Mouse (Mus musculus) myocyte (in vitro differentiated cells): ENCODE measurements around the gene Ghdc. TPM values are rescaled to one million over a fixed set of nuclear protein-coding genes. Genes with fewer than 3 reads are reported as not detected.

ENCODE experiments used
- H3K27me3 ChIP-seq: one replicate; pipeline ENCODE4 v1.6.1; 2011; ENCODE audit not compliant: control insufficient read depth, insufficient read depth, insufficient read length
- H3K36me3 ChIP-seq: one replicate; pipeline ENCODE4 v1.6.1; 2011; ENCODE audit not compliant: control insufficient read depth, insufficient read depth
- H3K4me2 ChIP-seq: one replicate; pipeline ENCODE4 v1.6.1; 2011; ENCODE audit warnings: low read depth, control low read depth
- H3K4me3 ChIP-seq: one replicate; pipeline ENCODE4 v1.5.1; 2011; ENCODE audit warnings: mild to moderate bottlenecking, control low read depth, moderate library complexity
- H3K79me2 ChIP-seq: one replicate; pipeline ENCODE4 v1.6.1; 2011; ENCODE audit not compliant: control insufficient read depth, insufficient read depth
- H3ac ChIP-seq: one replicate; pipeline ENCODE4 v1.6.1; 2011; ENCODE audit not compliant: control insufficient read depth, insufficient read length
- CEBPB ChIP-seq: IDR thresholded peaks from 2 replicates; pipeline ENCODE4 v1.6.1; 2011; ENCODE audit warnings: mild to moderate bottlenecking, moderate library complexity; ENCODE audit not compliant: poor library complexity, insufficient read depth, severe bottlenecking
- E2F4 ChIP-seq: IDR thresholded peaks from one replicate; pipeline ENCODE4 v1.6.1; 2011; ENCODE audit warnings: mild to moderate bottlenecking, control low read depth, moderate library complexity; ENCODE audit not compliant: insufficient read depth
- MAX ChIP-seq: IDR thresholded peaks from one replicate; pipeline ENCODE4 v1.6.1; 2011; ENCODE audit warnings: low read depth, mild to moderate bottlenecking, control low read depth
- MYOD1 ChIP-seq, 3 experiments: IDR thresholded peaks; one replicate each; pipeline ENCODE4 v1.6.1; 2011; ENCODE audit warnings: control low read depth in 2 of 3, low read depth in 2 of 3, mild to moderate bottlenecking in 2 of 3, moderate library complexity in 1 of 3; ENCODE audit not compliant: insufficient read length in 2 of 3, control insufficient read depth in 1 of 3
- MYOG ChIP-seq, 3 experiments: IDR thresholded peaks; one replicate each; pipeline ENCODE4 v1.6.1; 2011; ENCODE audit warnings: control low read depth in 2 of 3, low read depth in 2 of 3, mild to moderate bottlenecking in 2 of 3; ENCODE audit not compliant: insufficient read length in 2 of 3, control insufficient read depth in 1 of 3, insufficient read depth in 1 of 3
- POLR2A ChIP-seq: IDR thresholded peaks from one replicate; pipeline ENCODE4 v1.6.1; 2011; ENCODE audit warnings: low read depth, mild to moderate bottlenecking, control low read depth, moderate library complexity; ENCODE audit not compliant: insufficient read length
- POLR2AphosphoS2 ChIP-seq: IDR thresholded peaks from one replicate; pipeline ENCODE4 v1.6.1; 2011; ENCODE audit warnings: low read depth, control low read depth; ENCODE audit not compliant: insufficient read length
- REST ChIP-seq: IDR thresholded peaks from one replicate; pipeline ENCODE4 v1.6.1; 2011; ENCODE audit warnings: mild to moderate bottlenecking, control low read depth, moderate library complexity; ENCODE audit not compliant: insufficient read depth, insufficient read length
- SRF ChIP-seq: IDR thresholded peaks from one replicate; pipeline ENCODE4 v1.6.1; 2011; ENCODE audit warnings: low read depth; ENCODE audit not compliant: control insufficient read depth, insufficient read length
- TCF12 ChIP-seq: IDR thresholded peaks from one replicate; pipeline ENCODE4 v1.6.1; 2011; ENCODE audit warnings: mild to moderate bottlenecking, control low read depth; ENCODE audit not compliant: poor library complexity, insufficient read depth, severe bottlenecking
- TCF3 ChIP-seq: IDR thresholded peaks from one replicate; pipeline ENCODE4 v1.6.1; 2011; ENCODE audit warnings: low read depth, control low read depth; ENCODE audit not compliant: insufficient read length
- USF1 ChIP-seq: IDR thresholded peaks from one replicate; pipeline ENCODE4 v1.6.1; 2011; ENCODE audit warnings: low read depth, mild to moderate bottlenecking, control low read depth, moderate library complexity
- polyA plus RNA-seq: library from polyadenylated mRNA; unstranded; fragments of >200 nt; fragmentation: generic; extraction: Trizol; gene quantifications from one replicate; pipeline ENCODE4 v1.2.1, GENCODE M21; 2012; ENCODE audit warnings: missing spikeins

Gene Ghdc
- polyA plus RNA-seq, 1 experiment = 10.4 TPM

- no peaks in the 10 kb centered on the region for H3K79me2 ChIP-seq
- TF ChIP-seq MYOD1 (IDR thresholded peaks at IDR 0.05; ENCODE audit: control insufficient read depth in 1 of 3, insufficient read length in 2 of 3, low read depth in 2 of 3) = no peak
- no peak for TF ChIP-seq MAX
- H3K4me2 ChIP-seq = no peak overlapping the region
- H3K27me3 ChIP-seq = no peaks in the 10 kb centered on the region
- H3ac ChIP-seq = no peak overlapping the region
- no peaks in the 10 kb centered on the region for H3K36me3 ChIP-seq
- no peak overlapping the region for H3K4me3 ChIP-seq
Observed at GRCm38 (mm10) chr11:100817311-100817710, 46.6 kb upstream of the Ghdc start.

- H3K79me2 ChIP-seq = no peaks in the 10 kb centered on the region
- no peaks in the 10 kb centered on the region for H3K27me3 ChIP-seq
- TF ChIP-seq MAX (no peak), REST (no peak), CEBPB (no peak), E2F4 (no peak), POLR2AphosphoS2 (no peak), MYOD1 (IDR thresholded peaks at IDR 0.05; ENCODE audit: control insufficient read depth in 1 of 3, insufficient read length in 2 of 3, low read depth in 2 of 3) (no peak), TCF3 (no peak), USF1 (no peak), TCF12 (no peak), SRF (no peak), MYOG (IDR thresholded peaks at IDR 0.05; ENCODE audit: control insufficient read depth in 1 of 3, insufficient read depth in 1 of 3, insufficient read length in 2 of 3, low read depth in 2 of 3) (no peak), POLR2A (no peak)
- no peak overlapping the region for H3K4me2 ChIP-seq
- no peaks in the 10 kb centered on the region for H3K36me3 ChIP-seq
- H3K4me3 ChIP-seq = no peak overlapping the region
- no peak overlapping the region for H3ac ChIP-seq
Observed at GRCm38 (mm10) chr11:100816801-100817200, 46.0 kb upstream of the Ghdc start.

- H3K36me3 ChIP-seq = no peaks in the 10 kb centered on the region
- H3ac ChIP-seq = no peak overlapping the region
- H3K4me3 ChIP-seq = no peak overlapping the region
- H3K4me2 ChIP-seq = no peak overlapping the region
- no peaks in the 10 kb centered on the region for H3K79me2 ChIP-seq
- no peak for TF ChIP-seq MYOG (IDR thresholded peaks at IDR 0.05; ENCODE audit: control insufficient read depth in 1 of 3, insufficient read depth in 1 of 3, insufficient read length in 2 of 3, low read depth in 2 of 3)
- H3K27me3 ChIP-seq = no peaks in the 10 kb centered on the region
Observed at GRCm38 (mm10) chr11:100816342-100816741, 45.6 kb upstream of the Ghdc start.

- Histone ChIP-seq H3K4me3 (no peak overlapping the region), H3K4me2 (peak overlapping the region; percentile 28)
- no peak for TF ChIP-seq USF1
- TF ChIP-seq POLR2AphosphoS2 = no peak
- TF ChIP-seq TCF3 = no peak
- TF ChIP-seq MYOD1 (IDR thresholded peaks at IDR 0.05; ENCODE audit: control insufficient read depth in 1 of 3, insufficient read length in 2 of 3, low read depth in 2 of 3) = no peak
- no peak for TF ChIP-seq REST
- TF ChIP-seq MYOG (IDR thresholded peaks at IDR 0.05; ENCODE audit: control insufficient read depth in 1 of 3, insufficient read depth in 1 of 3, insufficient read length in 2 of 3, low read depth in 2 of 3) = no peak
- no peak for TF ChIP-seq TCF12
- TF ChIP-seq POLR2A = no peak
- TF ChIP-seq SRF = no peak
- no peak for TF ChIP-seq CEBPB
- no peak for TF ChIP-seq MAX
- no peak for TF ChIP-seq E2F4
Observed at GRCm38 (mm10) chr11:100814498-100814897, 43.7 kb upstream of the Ghdc start.

DNA sequence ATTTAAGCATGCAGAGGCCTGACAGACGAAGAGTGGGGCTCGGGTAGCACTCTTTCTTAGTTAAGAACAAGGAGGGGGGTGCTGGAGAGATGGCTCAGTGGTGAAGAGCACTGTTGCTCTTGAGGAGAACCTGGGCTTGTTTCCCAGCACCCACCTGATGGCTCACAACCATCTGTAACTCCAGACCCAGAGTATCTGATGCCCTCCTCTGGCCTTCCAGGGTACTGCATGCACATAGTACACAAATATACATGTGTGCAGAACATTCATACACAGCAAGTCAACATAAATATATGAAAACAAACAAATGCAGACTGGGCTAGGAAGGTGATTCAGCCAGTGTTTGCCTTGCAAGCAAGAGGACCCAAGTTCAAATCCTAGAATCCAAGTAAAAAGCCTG, 40.4 kb upstream of the Ghdc start:
- H3K4me2 ChIP-seq = no peak overlapping the region
- no peaks in the 10 kb centered on the region for H3K79me2 ChIP-seq
- TF ChIP-seq TCF3 (no peak), CEBPB (no peak), SRF (no peak), MAX (no peak), MYOD1 (IDR thresholded peaks at IDR 0.05; ENCODE audit: control insufficient read depth in 1 of 3, insufficient read length in 2 of 3, low read depth in 2 of 3) (no peak), USF1 (no peak), MYOG (IDR thresholded peaks at IDR 0.05; ENCODE audit: control insufficient read depth in 1 of 3, insufficient read depth in 1 of 3, insufficient read length in 2 of 3, low read depth in 2 of 3) (no peak), POLR2A (no peak), TCF12 (no peak), POLR2AphosphoS2 (no peak), E2F4 (no peak), REST (no peak)
- H3K4me3 ChIP-seq = no peak overlapping the region
- no peaks in the 10 kb centered on the region for H3K27me3 ChIP-seq
- no peak overlapping the region for H3ac ChIP-seq
- no peaks in the 10 kb centered on the region for H3K36me3 ChIP-seq

More at GRCm38 (mm10) chr11:100814498-100814897, 43.7 kb upstream of the Ghdc start:
- Histone ChIP-seq H3K27me3 (no peaks in the 10 kb centered on the region), H3K79me2 (no peaks in the 10 kb centered on the region), H3K36me3 (no peaks in the 10 kb centered on the region), H3ac (no peak overlapping the region)

GRCm38 (mm10) chr11:100810516-100810915, 39.8 kb upstream of the Ghdc start:
- no peaks in the 10 kb centered on the region for H3K79me2 ChIP-seq
- H3K27me3 ChIP-seq = no peaks in the 10 kb centered on the region
- no peaks in the 10 kb centered on the region for H3K36me3 ChIP-seq
- TF ChIP-seq MYOG (IDR thresholded peaks at IDR 0.05; ENCODE audit: control insufficient read depth in 1 of 3, insufficient read depth in 1 of 3, insufficient read length in 2 of 3, low read depth in 2 of 3) (peak in 1 of 3 experiments; percentile 17), TCF3 (no peak), MYOD1 (IDR thresholded peaks at IDR 0.05; ENCODE audit: control insufficient read depth in 1 of 3, insufficient read length in 2 of 3, low read depth in 2 of 3) (peak in 1 of 3 experiments; percentile 21), TCF12 (no peak), REST (no peak), CEBPB (no peak), POLR2AphosphoS2 (no peak), SRF (no peak), MAX (no peak)
- H3ac ChIP-seq = no peak overlapping the region
- H3K4me3 ChIP-seq = no peak overlapping the region
- no peak overlapping the region for H3K4me2 ChIP-seq
